Mouse (Mus musculus): Measurements from ENCODE around the gene Trim60. TPM values are rescaled to one million over a fixed set of nuclear protein-coding genes. Genes with fewer than 3 reads are reported as not detected.

Gene Trim60
- polyA plus RNA-seq (2015; fragmentation: Nextera tagmentation; extraction: Ambion mirVana): not detected in 2 replicates

DNA sequence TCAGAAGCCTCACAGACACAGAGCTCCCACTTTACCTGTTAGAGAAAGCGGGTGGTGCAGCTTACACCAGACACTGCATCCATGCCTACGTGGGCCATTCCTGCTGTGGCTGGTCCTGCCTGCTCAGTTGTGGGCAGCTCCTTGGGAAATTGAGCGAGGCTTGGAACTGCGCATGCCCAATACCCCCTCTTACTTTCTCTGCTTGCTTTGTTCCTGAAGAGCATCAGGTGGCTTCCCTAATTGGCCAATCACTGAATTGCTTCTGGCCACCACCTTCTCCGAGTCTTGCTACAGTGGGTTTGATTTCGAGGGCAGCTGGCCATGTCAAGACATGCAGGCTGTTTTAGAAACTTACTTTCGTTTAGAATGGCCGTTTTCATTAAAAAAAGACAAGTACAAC lies at the start of gene Trim60, which contains the start of gene Trim61:
Gene Trim60 (minus strand): TSS at position 162 of the 400 bp plus-strand sequence.
Gene Trim61 (minus strand): TSS at position 101 of the 400 bp plus-strand sequence.
- H3K9ac ChIP-seq (ENCODE audit: low read depth, low read length): no peak within 1 kb of the TSS
- ATAC-seq: no peak
- WGBS: 89% methylated on average over 8 of the region's 8 CpGs

GRCm38 (mm10) chr8:65067694-65068472 lies 49.5 kb upstream of the Trim60 start:
- no peaks in the 10 kb centered on the region for H3K27me3 ChIP-seq (replicated peaks; ENCODE audit: control insufficient read depth, insufficient read depth, low read length)
- H3K4me3 ChIP-seq (ENCODE audit: low read length): no peak overlapping the region
- 35% methylated on average over 10 of the region's 10 CpGs for WGBS
- H3K4me2 ChIP-seq (ENCODE audit: low read length): no peak overlapping the region
- no peaks in the 10 kb centered on the region for H3K36me3 ChIP-seq (ENCODE audit: control insufficient read depth, insufficient read depth, low read length)
- ATAC-seq: no peak
- no peaks in the 10 kb centered on the region for H3K9me3 ChIP-seq (ENCODE audit: control insufficient read depth, low read length)
- H3K4me1 ChIP-seq (ENCODE audit: control insufficient read depth, insufficient read depth, low read depth, low read length): no peaks in the 10 kb centered on the region
- no peak overlapping the region for H3K27ac ChIP-seq (ENCODE audit: low read depth, low read length)
- no peak overlapping the region for H3K9ac ChIP-seq (ENCODE audit: low read depth, low read length)

More for the DNA sequence above, at the start of gene Trim60, which contains the start of gene Trim61:
- H3K4me3 ChIP-seq (ENCODE audit: low read length): no peak within 1 kb of the TSS
- H3K36me3 ChIP-seq (ENCODE audit: control insufficient read depth, insufficient read depth, low read length): no peaks in the 10 kb centered on the region
- no peaks in the 10 kb centered on the region for H3K27me3 ChIP-seq (replicated peaks; ENCODE audit: control insufficient read depth, insufficient read depth, low read length)
- H3K4me2 ChIP-seq (ENCODE audit: low read length): no peak within 1 kb of the TSS
- H3K27ac ChIP-seq (ENCODE audit: low read depth, low read length): no peak within 1 kb of the TSS
- H3K4me1 ChIP-seq (ENCODE audit: control insufficient read depth, insufficient read depth, low read depth, low read length): no peaks in the 10 kb centered on the region
- H3K9me3 ChIP-seq (ENCODE audit: control insufficient read depth, low read length): no peaks in the 10 kb centered on the region

- no peaks in the 10 kb centered on the region for H3K4me1 ChIP-seq (ENCODE audit: control insufficient read depth, insufficient read depth, low read depth, low read length)
- no peaks in the 10 kb centered on the region for H3K36me3 ChIP-seq (ENCODE audit: control insufficient read depth, insufficient read depth, low read length)
- no peaks in the 10 kb centered on the region for H3K27me3 ChIP-seq (replicated peaks; ENCODE audit: control insufficient read depth, insufficient read depth, low read length)
- H3K4me3 ChIP-seq (ENCODE audit: low read length): no peak overlapping the region
- H3K4me2 ChIP-seq (ENCODE audit: low read length): no peak overlapping the region
- H3K27ac ChIP-seq (ENCODE audit: low read depth, low read length): no peak overlapping the region
- no peak for ATAC-seq
- WGBS: 96% methylated on average over 4 of the region's 4 CpGs
- no peak overlapping the region for H3K9ac ChIP-seq (ENCODE audit: low read depth, low read length)
- no peaks in the 10 kb centered on the region for H3K9me3 ChIP-seq (ENCODE audit: control insufficient read depth, low read length)
Observed at GRCm38 (mm10) chr8:65067031-65067430, 48.6 kb upstream of the Trim60 start.

- 95% methylated on average over 3 of the region's 3 CpGs for WGBS
- H3K27ac ChIP-seq (ENCODE audit: low read depth, low read length): no peak overlapping the region
- no peaks in the 10 kb centered on the region for H3K27me3 ChIP-seq (replicated peaks; ENCODE audit: control insufficient read depth, insufficient read depth, low read length)
Observed at GRCm38 (mm10) chr8:65065622-65066021, 47.2 kb upstream of the Trim60 start.

GRCm38 (mm10) chr8:65064071-65064470 lies 45.7 kb upstream of the Trim60 start:
- H3K36me3 ChIP-seq (ENCODE audit: control insufficient read depth, insufficient read depth, low read length): no peaks in the 10 kb centered on the region
- no peak overlapping the region for H3K4me2 ChIP-seq (ENCODE audit: low read length)
- no peak overlapping the region for H3K27ac ChIP-seq (ENCODE audit: low read depth, low read length)
- no peak for ATAC-seq
- H3K9ac ChIP-seq (ENCODE audit: low read depth, low read length): no peak overlapping the region
- no peak overlapping the region for H3K4me3 ChIP-seq (ENCODE audit: low read length)
- H3K27me3 ChIP-seq (replicated peaks; ENCODE audit: control insufficient read depth, insufficient read depth, low read length): no peaks in the 10 kb centered on the region
- H3K9me3 ChIP-seq (ENCODE audit: control insufficient read depth, low read length): no peaks in the 10 kb centered on the region
- 49% methylated on average over 2 of the region's 2 CpGs for WGBS
- H3K4me1 ChIP-seq (ENCODE audit: control insufficient read depth, insufficient read depth, low read depth, low read length): no peaks in the 10 kb centered on the region

More at GRCm38 (mm10) chr8:65065622-65066021, 47.2 kb upstream of the Trim60 start:
- no peak overlapping the region for H3K4me2 ChIP-seq (ENCODE audit: low read length)
- no peaks in the 10 kb centered on the region for H3K9me3 ChIP-seq (ENCODE audit: control insufficient read depth, low read length)
- H3K9ac ChIP-seq (ENCODE audit: low read depth, low read length): no peak overlapping the region
- no peaks in the 10 kb centered on the region for H3K36me3 ChIP-seq (ENCODE audit: control insufficient read depth, insufficient read depth, low read length)
- ATAC-seq: no peak
- no peaks in the 10 kb centered on the region for H3K4me1 ChIP-seq (ENCODE audit: control insufficient read depth, insufficient read depth, low read depth, low read length)
- no peak overlapping the region for H3K4me3 ChIP-seq (ENCODE audit: low read length)

GRCm38 (mm10) chr8:65062195-65062594 lies 43.8 kb upstream of the Trim60 start:
- H3K9me3 ChIP-seq (ENCODE audit: control insufficient read depth, low read length): no peaks in the 10 kb centered on the region
- no peaks in the 10 kb centered on the region for H3K4me1 ChIP-seq (ENCODE audit: control insufficient read depth, insufficient read depth, low read depth, low read length)
- no peak overlapping the region for H3K27ac ChIP-seq (ENCODE audit: low read depth, low read length)
- ATAC-seq: no peak
- no peaks in the 10 kb centered on the region for H3K27me3 ChIP-seq (replicated peaks; ENCODE audit: control insufficient read depth, insufficient read depth, low read length)
- no peak overlapping the region for H3K9ac ChIP-seq (ENCODE audit: low read depth, low read length)
- no peaks in the 10 kb centered on the region for H3K36me3 ChIP-seq (ENCODE audit: control insufficient read depth, insufficient read depth, low read length)
- WGBS: 72% methylated on average over 4 of the region's 4 CpGs
- no peak overlapping the region for H3K4me2 ChIP-seq (ENCODE audit: low read length)
- H3K4me3 ChIP-seq (ENCODE audit: low read length): no peak overlapping the region

DNA sequence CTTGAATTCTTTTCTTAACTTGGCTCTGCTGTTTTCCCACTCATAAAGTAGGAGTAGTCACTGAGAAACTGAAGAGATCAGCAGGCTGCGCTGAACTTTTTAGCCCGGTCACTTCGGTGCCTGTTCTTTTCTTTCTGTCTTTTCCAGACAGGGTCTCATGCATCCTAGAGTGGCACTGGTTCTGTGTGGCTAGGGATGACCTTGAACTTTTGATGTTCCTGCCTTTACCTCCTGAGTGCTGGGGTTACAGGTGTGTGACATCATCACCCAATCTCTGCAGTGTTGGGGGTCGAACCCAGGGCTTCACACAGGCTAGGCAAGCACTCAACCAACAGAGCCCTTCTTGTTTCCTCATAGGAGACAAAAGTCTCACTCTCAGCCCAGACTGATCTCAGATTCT lies 38.3 kb upstream of the Trim60 start:
- H3K36me3 ChIP-seq (ENCODE audit: control insufficient read depth, insufficient read depth, low read length): no peaks in the 10 kb centered on the region
- no peaks in the 10 kb centered on the region for H3K9me3 ChIP-seq (ENCODE audit: control insufficient read depth, low read length)
- H3K4me1 ChIP-seq (ENCODE audit: control insufficient read depth, insufficient read depth, low read depth, low read length): no peaks in the 10 kb centered on the region
- H3K27ac ChIP-seq (ENCODE audit: low read depth, low read length): no peak overlapping the region
- 88% methylated on average over 4 of the region's 4 CpGs for WGBS
- H3K4me2 ChIP-seq (ENCODE audit: low read length): no peak overlapping the region
- ATAC-seq: no peak
- H3K9ac ChIP-seq (ENCODE audit: low read depth, low read length): no peak overlapping the region
- no peak overlapping the region for H3K4me3 ChIP-seq (ENCODE audit: low read length)
- H3K27me3 ChIP-seq (replicated peaks; ENCODE audit: control insufficient read depth, insufficient read depth, low read length): no peaks in the 10 kb centered on the region

- H3K4me1 ChIP-seq (ENCODE audit: control insufficient read depth, insufficient read depth, low read depth, low read length): no peaks in the 10 kb centered on the region
- H3K9me3 ChIP-seq (ENCODE audit: control insufficient read depth, low read length): no peaks in the 10 kb centered on the region
- ATAC-seq: no peak
- no peak overlapping the region for H3K4me3 ChIP-seq (ENCODE audit: low read length)
- 63% methylated on average over 5 of the region's 5 CpGs for WGBS
- H3K27ac ChIP-seq (ENCODE audit: low read depth, low read length): no peak overlapping the region
- H3K4me2 ChIP-seq (ENCODE audit: low read length): no peak overlapping the region
- no peaks in the 10 kb centered on the region for H3K36me3 ChIP-seq (ENCODE audit: control insufficient read depth, insufficient read depth, low read length)
- no peak overlapping the region for H3K9ac ChIP-seq (ENCODE audit: low read depth, low read length)
- no peaks in the 10 kb centered on the region for H3K27me3 ChIP-seq (replicated peaks; ENCODE audit: control insufficient read depth, insufficient read depth, low read length)
Observed at GRCm38 (mm10) chr8:65053968-65054367, 35.6 kb upstream of the Trim60 start.

DNA sequence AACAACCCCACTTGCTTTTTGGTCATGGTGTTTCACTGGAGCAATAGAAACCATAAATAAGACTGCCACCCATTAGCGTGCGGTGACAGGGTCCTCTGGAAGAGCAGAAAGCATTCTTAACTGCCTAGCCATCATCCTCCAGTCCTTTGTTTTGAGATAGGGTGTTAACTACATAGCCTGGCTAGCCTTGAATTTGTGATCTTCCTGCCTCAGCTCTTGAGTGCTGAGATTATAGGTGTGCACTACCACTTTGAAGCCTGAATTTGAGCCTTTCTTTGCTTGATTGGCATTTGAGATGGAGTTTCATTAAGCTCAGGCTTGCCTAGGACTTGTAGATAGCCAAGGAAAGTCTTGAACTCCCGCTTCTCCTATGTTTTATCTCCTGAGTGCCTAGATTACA lies 35.2 kb upstream of the Trim60 start:
- H3K9me3 ChIP-seq (ENCODE audit: control insufficient read depth, low read length): no peaks in the 10 kb centered on the region
- H3K36me3 ChIP-seq (ENCODE audit: control insufficient read depth, insufficient read depth, low read length): no peaks in the 10 kb centered on the region
- no peak for ATAC-seq
- H3K9ac ChIP-seq (ENCODE audit: low read depth, low read length): no peak overlapping the region
- H3K4me2 ChIP-seq (ENCODE audit: low read length): no peak overlapping the region
- H3K27ac ChIP-seq (ENCODE audit: low read depth, low read length): no peak overlapping the region
- 87% methylated on average over 3 of the region's 3 CpGs for WGBS
- no peaks in the 10 kb centered on the region for H3K27me3 ChIP-seq (replicated peaks; ENCODE audit: control insufficient read depth, insufficient read depth, low read length)
- H3K4me1 ChIP-seq (ENCODE audit: control insufficient read depth, insufficient read depth, low read depth, low read length): no peaks in the 10 kb centered on the region
- no peak overlapping the region for H3K4me3 ChIP-seq (ENCODE audit: low read length)

Data from hindbrain, embryonic 16.5 days (tissue).